Mouse (Mus musculus) skeletal muscle tissue, adult 2 months (tissue): ENCODE data around the gene Nfkbiz.

Experiments used
- DNase-seq: peaks from one replicate; pipeline ENCODE4 v3.0.0-alpha.2; 2012; ENCODE audit warnings: low read depth, low spot score

Gene Nfkbiz

GRCm38 (mm10) chr16:55807505-55807932 lies 31.2 kb downstream of the Nfkbiz start:
- no peak for DNase-seq

- DNase-seq, result no peak
These were observed 33.9 kb downstream of the Nfkbiz start for GRCm38 (mm10) chr16:55804799-55805198.

DNA sequence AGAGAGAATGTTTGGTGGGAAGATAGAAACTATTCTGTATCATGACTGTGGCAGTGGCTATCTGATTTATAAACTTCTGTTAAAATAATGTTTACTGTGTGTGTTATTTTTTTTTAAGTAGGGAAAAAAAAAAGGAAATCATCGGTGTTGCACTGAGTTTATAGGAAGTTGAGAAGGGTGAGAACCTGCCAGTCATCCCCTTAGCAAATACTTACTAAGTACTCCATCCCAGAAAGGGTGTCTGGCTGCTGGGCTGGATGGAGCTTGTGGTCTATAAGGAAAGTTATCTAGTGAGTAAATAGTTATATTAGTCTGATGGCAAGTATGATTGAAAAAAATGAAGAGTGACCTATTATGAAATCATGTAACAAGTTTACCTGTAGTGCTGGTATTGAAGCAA lies 37.1 kb downstream of the Nfkbiz start:
- DNase-seq, result no peak

DNA sequence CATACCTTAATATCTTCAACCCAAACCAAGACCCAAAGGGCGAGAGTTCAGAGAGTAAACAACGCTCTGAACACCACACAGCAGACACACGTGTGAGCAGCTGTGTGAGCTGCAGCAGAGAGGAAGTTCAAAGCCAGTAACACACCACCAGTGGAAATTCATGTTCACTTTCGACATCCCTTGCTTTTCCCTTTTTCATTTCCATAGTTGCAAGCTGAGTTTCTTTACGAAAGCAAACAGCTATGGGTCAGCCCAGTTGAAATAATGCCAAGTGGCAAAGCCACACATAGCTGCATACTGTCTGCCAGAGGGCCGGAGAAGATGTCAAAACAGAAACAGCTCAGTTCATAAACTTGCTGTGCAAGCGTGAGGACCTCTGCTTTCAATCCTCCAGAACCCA lies 39.9 kb downstream of the Nfkbiz start:
- DNase-seq, result peak; percentile 58

DNA sequence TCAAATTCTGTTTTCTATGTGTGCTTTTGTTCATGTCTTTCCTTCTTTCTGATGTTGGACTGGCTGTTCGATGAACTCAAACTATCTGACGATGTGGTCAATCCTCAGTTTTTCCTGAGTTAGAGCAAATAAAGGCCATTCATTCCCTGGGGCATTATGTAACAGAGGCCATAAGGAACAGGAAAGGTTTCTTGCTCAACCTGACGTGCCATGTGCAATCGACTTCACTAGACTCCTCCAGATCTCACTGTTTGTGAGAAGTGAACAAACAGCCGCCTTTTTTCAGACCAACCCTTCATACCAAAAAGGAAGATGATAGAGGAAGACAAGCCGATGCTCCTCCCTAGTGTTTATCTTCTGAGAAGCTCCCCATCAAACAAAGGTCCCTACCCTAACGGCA lies 48.4 kb downstream of the Nfkbiz start:
- no peak for DNase-seq

DNA sequence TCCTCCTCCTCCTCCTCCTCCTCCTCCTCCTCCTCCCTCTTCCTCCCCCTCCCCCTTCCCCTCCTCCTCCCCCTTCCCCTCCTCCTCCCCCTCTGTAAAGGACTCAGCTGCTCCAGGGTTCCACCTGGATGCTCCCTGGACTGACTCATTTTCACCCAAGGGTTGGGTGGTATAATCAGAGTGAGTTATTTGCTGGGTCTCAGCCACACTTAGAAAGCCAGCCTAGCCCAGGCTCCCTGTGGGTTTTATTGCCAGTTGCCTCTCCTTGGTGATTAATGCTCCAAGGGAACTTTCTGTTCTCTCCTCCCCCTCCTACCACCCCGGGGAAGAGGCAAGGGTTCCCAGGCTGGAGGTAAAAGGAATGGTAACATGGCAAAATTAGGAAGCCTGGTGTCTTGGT lies 49.4 kb downstream of the Nfkbiz start:
- no peak for DNase-seq

- no peak for DNase-seq
These were observed 50.0 kb downstream of the Nfkbiz start for GRCm38 (mm10) chr16:55788671-55789070.

GRCm38 (mm10) chr16:55787385-55788072 lies 51.2 kb downstream of the Nfkbiz start:
- no peak for DNase-seq

GRCm38 (mm10) chr16:55784379-55784778 lies 54.3 kb downstream of the Nfkbiz start:
- no peak for DNase-seq

GRCm38 (mm10) chr16:55783923-55784322 lies 54.8 kb downstream of the Nfkbiz start:
- no peak for DNase-seq

DNA sequence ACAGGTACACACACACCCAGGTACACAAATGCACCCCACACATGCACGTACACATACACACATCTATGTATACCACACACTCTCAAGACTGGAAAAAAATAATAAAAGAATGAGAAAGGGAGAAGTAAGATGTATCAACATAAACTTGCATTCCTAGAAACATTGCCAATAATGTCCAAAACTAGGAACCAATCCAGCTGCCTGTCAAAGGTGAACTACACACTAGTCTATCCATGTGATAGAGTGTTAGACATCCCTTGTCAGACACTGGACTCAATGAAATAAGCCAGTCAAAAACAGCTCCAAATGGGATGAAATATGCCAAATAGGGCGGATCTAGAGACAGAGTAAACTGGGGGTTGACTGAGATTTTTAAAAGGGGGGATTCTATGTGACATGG lies 55.8 kb downstream of the Nfkbiz start:
- DNase-seq, result no peak

GRCm38 (mm10) chr16:55781809-55782208 lies 56.9 kb downstream of the Nfkbiz start:
- no peak for DNase-seq

DNA sequence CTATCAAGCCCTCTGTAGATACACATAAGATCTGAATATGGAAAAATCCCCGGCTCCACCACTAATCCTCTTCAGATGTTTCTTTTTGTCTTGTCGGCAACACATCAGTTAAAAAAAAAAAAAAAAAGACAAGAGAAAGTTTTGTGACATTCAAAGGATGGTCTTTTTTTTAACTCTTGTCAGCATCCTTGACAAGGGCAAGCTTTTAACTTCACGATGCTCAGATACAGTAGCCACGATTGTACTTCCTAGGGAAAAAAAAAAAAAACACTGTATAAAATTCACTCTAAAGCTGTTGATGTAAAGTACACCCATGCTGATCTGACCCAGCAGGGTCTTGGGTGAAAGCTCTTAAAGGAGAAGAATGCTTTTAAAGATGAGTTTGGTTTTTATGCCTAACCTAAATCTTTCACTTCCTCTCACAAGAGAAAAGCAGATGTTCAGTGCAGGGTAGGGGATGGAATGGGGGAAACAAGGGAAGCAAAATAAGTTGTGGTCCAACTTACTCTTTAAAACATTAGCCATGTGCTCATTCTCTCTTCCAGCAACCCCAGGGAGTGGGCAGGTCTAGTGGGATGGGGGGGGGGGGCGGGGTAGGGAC lies 57.6 kb downstream of the Nfkbiz start:
- no peak for DNase-seq

- no peak for DNase-seq
These were observed 62.4 kb downstream of the Nfkbiz start for GRCm38 (mm10) chr16:55776329-55776728.

DNA sequence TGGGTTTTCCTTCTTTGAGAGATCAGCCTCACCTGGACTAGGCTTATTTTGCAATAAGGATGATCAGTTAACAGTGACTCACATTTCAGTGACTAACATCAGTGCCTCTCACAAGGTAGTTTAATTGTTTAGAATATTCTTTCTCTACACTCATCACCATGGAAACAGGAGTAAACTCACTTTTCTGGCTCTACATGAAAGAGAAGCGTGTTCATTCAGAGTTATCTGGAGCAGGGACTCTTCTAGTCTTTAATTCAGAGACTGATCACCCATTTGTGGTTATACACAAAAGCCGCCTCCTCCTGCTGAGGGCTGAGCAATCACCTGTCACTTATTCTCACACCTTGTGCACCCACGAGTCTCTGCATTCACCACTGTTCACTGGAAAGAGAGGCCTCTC lies 68.5 kb downstream of the Nfkbiz start:
- no peak for DNase-seq
